Mouse (Mus musculus): Measurements from ENCODE around the gene Slc8a1. TPM values are rescaled to one million over a fixed set of nuclear protein-coding genes. Genes with fewer than 3 reads are reported as not detected.
A peak's percentile ranks its signal among the peaks of the same experiment; 100 is the strongest.

Slc8a1 gene
- polyA plus RNA-seq, 1 experiment, result 0.46 TPM

GRCm38 (mm10) chr17:81671245-81671644, 66.9 kb downstream of the Slc8a1 start:
- no peak for TF ChIP-seq GATA1 (IDR thresholded peaks at IDR 0.05; ENCODE audit: borderline replicate concordance, low read length)
- TF ChIP-seq FLI1 (IDR thresholded peaks at IDR 0.05; ENCODE audit: low read length), result no peak
- Histone ChIP-seq H3K27me3 (replicated peaks) (peaks cover 40% of the 10 kb centered on the region), H3K9me3 (no peaks in the 10 kb centered on the region), H3K36me3 (replicated peaks; ENCODE audit: low read length) (no peaks in the 10 kb centered on the region), H3K4me1 (peaks cover 30% of the 10 kb centered on the region), H3K4me3 (replicated peaks) (no peak overlapping the region)

- Histone ChIP-seq H3K4me1 (peaks cover 30% of the 10 kb centered on the region), H3K4me3 (replicated peaks) (peak overlapping the region; percentile 94), H3K36me3 (replicated peaks; ENCODE audit: low read length) (no peaks in the 10 kb centered on the region), H3K9me3 (no peaks in the 10 kb centered on the region), H3K27me3 (replicated peaks) (peaks cover 40% of the 10 kb centered on the region)
- TF ChIP-seq GATA1 (IDR thresholded peaks at IDR 0.05; ENCODE audit: borderline replicate concordance, low read length), result no peak
- no peak for TF ChIP-seq FLI1 (IDR thresholded peaks at IDR 0.05; ENCODE audit: low read length)
Observed at GRCm38 (mm10) chr17:81669816-81670691, 68.1 kb downstream of the Slc8a1 start.

- Histone ChIP-seq H3K4me3 (replicated peaks) (peak overlapping the region; percentile 94), H3K4me1 (peaks cover 30% of the 10 kb centered on the region), H3K9me3 (no peaks in the 10 kb centered on the region), H3K36me3 (replicated peaks; ENCODE audit: low read length) (no peaks in the 10 kb centered on the region), H3K27me3 (replicated peaks) (peaks cover 40% of the 10 kb centered on the region)
- no peak for TF ChIP-seq GATA1 (IDR thresholded peaks at IDR 0.05; ENCODE audit: borderline replicate concordance, low read length)
Observed at GRCm38 (mm10) chr17:81669062-81669815, 68.9 kb downstream of the Slc8a1 start.

GRCm38 (mm10) chr17:81668466-81668865, 69.7 kb downstream of the Slc8a1 start:
- Histone ChIP-seq H3K4me3 (replicated peaks) (peak overlapping the region; percentile 94), H3K36me3 (replicated peaks; ENCODE audit: low read length) (no peaks in the 10 kb centered on the region), H3K9me3 (no peaks in the 10 kb centered on the region), H3K4me1 (peaks cover 30% of the 10 kb centered on the region), H3K27me3 (replicated peaks) (peaks cover 36% of the 10 kb centered on the region)
- TF ChIP-seq FLI1 (IDR thresholded peaks at IDR 0.05; ENCODE audit: low read length) (no peak), GATA1 (IDR thresholded peaks at IDR 0.05; ENCODE audit: borderline replicate concordance, low read length) (no peak)

- Histone ChIP-seq H3K27me3 (replicated peaks) (peaks cover 35% of the 10 kb centered on the region), H3K4me3 (replicated peaks) (no peak overlapping the region), H3K9me3 (no peaks in the 10 kb centered on the region)
Observed at GRCm38 (mm10) chr17:81667935-81668334, 70.2 kb downstream of the Slc8a1 start.

GRCm38 (mm10) chr17:81666551-81666950, 71.6 kb downstream of the Slc8a1 start:
- no peaks in the 10 kb centered on the region for H3K36me3 ChIP-seq (replicated peaks; ENCODE audit: low read length)
- no peaks in the 10 kb centered on the region for H3K9me3 ChIP-seq
- TF ChIP-seq FLI1 (IDR thresholded peaks at IDR 0.05; ENCODE audit: low read length), result no peak
- no peak for TF ChIP-seq GATA1 (IDR thresholded peaks at IDR 0.05; ENCODE audit: borderline replicate concordance, low read length)

More at GRCm38 (mm10) chr17:81667935-81668334, 70.2 kb downstream of the Slc8a1 start:
- TF ChIP-seq GATA1 (IDR thresholded peaks at IDR 0.05; ENCODE audit: borderline replicate concordance, low read length) (no peak), FLI1 (IDR thresholded peaks at IDR 0.05; ENCODE audit: low read length) (no peak)
- no peaks in the 10 kb centered on the region for H3K36me3 ChIP-seq (replicated peaks; ENCODE audit: low read length)
- peaks cover 30% of the 10 kb centered on the region for H3K4me1 ChIP-seq

GRCm38 (mm10) chr17:81664916-81665315, 73.3 kb downstream of the Slc8a1 start:
- H3K9me3 ChIP-seq, result no peaks in the 10 kb centered on the region
- TF ChIP-seq FLI1 (IDR thresholded peaks at IDR 0.05; ENCODE audit: low read length), result no peak
- TF ChIP-seq GATA1 (IDR thresholded peaks at IDR 0.05; ENCODE audit: borderline replicate concordance, low read length), result no peak
- H3K36me3 ChIP-seq (replicated peaks; ENCODE audit: low read length), result no peaks in the 10 kb centered on the region
- H3K4me1 ChIP-seq, result peaks cover 25% of the 10 kb centered on the region
- H3K4me3 ChIP-seq (replicated peaks), result no peak overlapping the region
- H3K27me3 ChIP-seq (replicated peaks), result peaks cover 9% of the 10 kb centered on the region

More at GRCm38 (mm10) chr17:81666551-81666950, 71.6 kb downstream of the Slc8a1 start:
- peaks cover 23% of the 10 kb centered on the region for H3K27me3 ChIP-seq (replicated peaks)
- H3K4me3 ChIP-seq (replicated peaks), result no peak overlapping the region
- H3K4me1 ChIP-seq, result peaks cover 30% of the 10 kb centered on the region

- Histone ChIP-seq H3K4me1 (peaks cover 14% of the 10 kb centered on the region), H3K27me3 (replicated peaks) (no peaks in the 10 kb centered on the region), H3K9me3 (no peaks in the 10 kb centered on the region), H3K4me3 (replicated peaks) (no peak overlapping the region), H3K36me3 (replicated peaks; ENCODE audit: low read length) (no peaks in the 10 kb centered on the region)
- no peak for TF ChIP-seq FLI1 (IDR thresholded peaks at IDR 0.05; ENCODE audit: low read length)
- TF ChIP-seq GATA1 (IDR thresholded peaks at IDR 0.05; ENCODE audit: borderline replicate concordance, low read length), result no peak
Observed at GRCm38 (mm10) chr17:81657828-81658227, 80.3 kb downstream of the Slc8a1 start.

- no peak overlapping the region for H3K4me3 ChIP-seq (replicated peaks)
Observed at GRCm38 (mm10) chr17:81654548-81654947, 83.6 kb downstream of the Slc8a1 start.

GRCm38 (mm10) chr17:81652958-81653357, 85.2 kb downstream of the Slc8a1 start:
- H3K4me1 ChIP-seq, result peaks cover 27% of the 10 kb centered on the region
- H3K4me3 ChIP-seq (replicated peaks), result no peak overlapping the region
- no peaks in the 10 kb centered on the region for H3K9me3 ChIP-seq
- TF ChIP-seq GATA1 (IDR thresholded peaks at IDR 0.05; ENCODE audit: borderline replicate concordance, low read length), result no peak
- TF ChIP-seq FLI1 (IDR thresholded peaks at IDR 0.05; ENCODE audit: low read length), result no peak
- no peaks in the 10 kb centered on the region for H3K27me3 ChIP-seq (replicated peaks)
- H3K36me3 ChIP-seq (replicated peaks; ENCODE audit: low read length), result peaks cover 2% of the 10 kb centered on the region

More at GRCm38 (mm10) chr17:81654548-81654947, 83.6 kb downstream of the Slc8a1 start:
- Histone ChIP-seq H3K4me1 (peaks cover 27% of the 10 kb centered on the region), H3K36me3 (replicated peaks; ENCODE audit: low read length) (no peaks in the 10 kb centered on the region), H3K9me3 (no peaks in the 10 kb centered on the region), H3K27me3 (replicated peaks) (no peaks in the 10 kb centered on the region)
- TF ChIP-seq FLI1 (IDR thresholded peaks at IDR 0.05; ENCODE audit: low read length), result no peak
- TF ChIP-seq GATA1 (IDR thresholded peaks at IDR 0.05; ENCODE audit: borderline replicate concordance, low read length), result no peak
